Mouse (Mus musculus): Measurements from ENCODE around the gene Pla2g5.
A peak's percentile ranks its signal among the peaks of the same experiment; 100 is the strongest.

DNA sequence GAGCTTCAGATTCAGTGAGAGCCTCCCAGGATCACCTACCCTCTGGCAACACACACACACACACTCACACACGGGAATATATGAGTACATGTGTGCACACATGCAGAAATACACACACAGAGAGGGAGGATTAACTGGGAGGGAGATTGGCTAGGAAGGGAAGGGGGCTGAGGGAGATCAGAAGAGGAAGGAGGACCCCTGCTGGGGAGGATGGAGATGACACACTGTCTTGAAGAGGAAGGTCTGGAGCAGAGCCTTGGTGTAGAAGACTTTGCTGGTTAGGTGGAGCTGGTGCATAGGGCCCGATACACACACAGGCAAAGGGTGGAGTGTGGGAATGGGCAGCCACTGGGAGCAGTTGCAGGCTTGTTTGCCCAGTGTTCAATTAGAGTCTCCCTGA lies 70.0 kb downstream of the Pla2g5 start:
- peak; percentile 50 for TF ChIP-seq CTCF (IDR thresholded peaks at IDR 0.05)
- TF ChIP-seq EP300 (IDR thresholded peaks at IDR 0.05; ENCODE audit: insufficient read depth, low read depth, low read length) = no peak
